Mouse (Mus musculus) hindbrain, postnatal 0 days (tissue): ENCODE measurements around the gene Tnni3k. TPM values are rescaled to one million over a fixed set of nuclear protein-coding genes. Genes with fewer than 3 reads are reported as not detected.

Experiments
- ATAC-seq: fragments of 200-750 bp; cut with Nextera tagmentation; 2 replicates; pipeline ENCODE4 v1.8.0; 2017; ENCODE audit warnings: mild to moderate bottlenecking, moderate TSS enrichment, moderate library complexity
- DNase-seq: peaks from one replicate; pipeline ENCODE4 v3.0.0-alpha.2; 2015; ENCODE audit warnings: low spot score
- H3K27ac ChIP-seq: fragments of 300-500 bp; sonication (generic); 2 replicates; pipeline ENCODE4 v1.5.1; 2014; ENCODE audit warnings: mild to moderate bottlenecking
- H3K27me3 ChIP-seq: fragments of 300-500 bp; sonication (generic); 2 replicates; pipeline ENCODE4 v1.6.1; 2014; ENCODE audit warnings: low read length, mixed read lengths; ENCODE audit not compliant: insufficient read depth
- H3K36me3 ChIP-seq: fragments of 300-500 bp; sonication (generic); 2 replicates; pipeline ENCODE4 v1.6.1; 2014; ENCODE audit warnings: low read length, mixed read lengths; ENCODE audit not compliant: insufficient read depth
- H3K4me1 ChIP-seq: fragments of 300-500 bp; sonication (generic); 2 replicates; pipeline ENCODE4 v1.6.1; 2014; ENCODE audit warnings: antibody characterized with exemption, low read length, mixed read lengths; ENCODE audit not compliant: insufficient read depth
- H3K4me2 ChIP-seq: fragments of 300-500 bp; sonication (generic); 2 replicates; pipeline ENCODE4 v1.6.1; 2014; ENCODE audit warnings: low read depth, mild to moderate bottlenecking, low read length, moderate library complexity, mixed read lengths
- H3K4me3 ChIP-seq: fragments of 300-500 bp; sonication (generic); 2 replicates; pipeline ENCODE4 v1.5.1; 2014; ENCODE audit warnings: low read length
- H3K9ac ChIP-seq: fragments of 300-500 bp; sonication (generic); replicated peaks from 2 replicates; pipeline ENCODE4 v1.6.1; 2014; ENCODE audit warnings: mild to moderate bottlenecking, low read length, moderate library complexity, mixed read lengths
- H3K9me3 ChIP-seq: fragments of 300-500 bp; sonication (generic); 2 replicates; pipeline ENCODE4 v1.6.1; 2016; ENCODE audit warnings: low read length, mixed read lengths
- CTCF ChIP-seq: IDR thresholded peaks from 2 replicates; pipeline ENCODE4 v1.5.1; 2016; ENCODE audit warnings: antibody characterized with exemption, control low read depth, low read depth
- WGBS: fragments of 180-500 bp; shearing (Covaris S2); extraction: QIAGEN DNeasy Blood & Tissue Kit; methylation state at CpG from one replicate; pipeline ENCODE4 v1.1.7; 2014; 5-methylcytosine and 5-hydroxymethylcytosine counted together
- polyA plus RNA-seq: library from polyadenylated mRNA; unstranded; fragments of >200 nt; fragmentation: Nextera tagmentation; extraction: Ambion mirVana; gene quantifications from 2 replicates; pipeline ENCODE4 v1.2.1, GENCODE M21; 2015
- total RNA-seq: library from RNA; depleted of rRNA; stranded (reverse); fragments of >200 nt; gene quantifications from 2 replicates; pipeline ENCODE4 v1.2.3, GENCODE M21; 2014

The Tnni3k gene
- total and polyA plus RNA-seq, 2 experiments from 2014 or later: 0.05 TPM; not detected in 1

- H3K27me3 ChIP-seq: no peaks in the 10 kb centered on the region
- H3K27ac ChIP-seq: no peak overlapping the region
- DNase-seq: no peak
- no peak overlapping the region for H3K4me3 ChIP-seq
- H3K36me3 ChIP-seq: no peaks in the 10 kb centered on the region
- TF ChIP-seq CTCF: no peak
- H3K9ac ChIP-seq: no peak overlapping the region
- H3K9me3 ChIP-seq: no peaks in the 10 kb centered on the region
- H3K4me2 ChIP-seq: no peak overlapping the region
- WGBS: 90% methylated on average over 9 of the region's 9 CpGs
- no peak for ATAC-seq
- no peaks in the 10 kb centered on the region for H3K4me1 ChIP-seq
Observed at GRCm38 (mm10) chr3:155030200-155030599, 25.0 kb downstream of the Tnni3k start.

GRCm38 (mm10) chr3:155002781-155003180, 52.4 kb downstream of the Tnni3k start:
- no peak overlapping the region for H3K9ac ChIP-seq
- no peak for TF ChIP-seq CTCF
- WGBS: 78% methylated on average over 4 of the region's 4 CpGs
- no peak overlapping the region for H3K4me3 ChIP-seq
- no peaks in the 10 kb centered on the region for H3K36me3 ChIP-seq
- H3K27ac ChIP-seq: no peak overlapping the region
- no peaks in the 10 kb centered on the region for H3K27me3 ChIP-seq
- H3K9me3 ChIP-seq: no peaks in the 10 kb centered on the region
- H3K4me2 ChIP-seq: no peak overlapping the region
- no peaks in the 10 kb centered on the region for H3K4me1 ChIP-seq
- DNase-seq (no peak), ATAC-seq (no peak)

- Histone ChIP-seq H3K4me1 (no peaks in the 10 kb centered on the region), H3K9ac (no peak overlapping the region), H3K27ac (no peak overlapping the region), H3K36me3 (no peaks in the 10 kb centered on the region), H3K4me3 (no peak overlapping the region), H3K27me3 (no peaks in the 10 kb centered on the region), H3K4me2 (no peak overlapping the region), H3K9me3 (no peaks in the 10 kb centered on the region)
- no peak for TF ChIP-seq CTCF
- DNase-seq (no peak), ATAC-seq (no peak)
Observed at GRCm38 (mm10) chr3:155001056-155001455, 54.2 kb downstream of the Tnni3k start.

- Histone ChIP-seq H3K27ac (no peak overlapping the region), H3K4me1 (no peaks in the 10 kb centered on the region), H3K9ac (no peak overlapping the region), H3K27me3 (no peaks in the 10 kb centered on the region), H3K36me3 (no peaks in the 10 kb centered on the region), H3K9me3 (no peaks in the 10 kb centered on the region), H3K4me2 (no peak overlapping the region), H3K4me3 (no peak overlapping the region)
- ATAC-seq (no peak), DNase-seq (no peak)
- no peak for TF ChIP-seq CTCF
Observed at GRCm38 (mm10) chr3:154992678-154993077, 62.5 kb downstream of the Tnni3k start.

GRCm38 (mm10) chr3:154979101-154979500, 76.1 kb downstream of the Tnni3k start:
- H3K4me3 ChIP-seq: no peak overlapping the region
- no peaks in the 10 kb centered on the region for H3K27me3 ChIP-seq
- DNase-seq (no peak), ATAC-seq (no peak)
- H3K9me3 ChIP-seq: no peaks in the 10 kb centered on the region
- WGBS: 81% methylated on average over 7 of the region's 7 CpGs
- no peak overlapping the region for H3K27ac ChIP-seq
- no peak overlapping the region for H3K4me2 ChIP-seq
- TF ChIP-seq CTCF: no peak
- no peaks in the 10 kb centered on the region for H3K4me1 ChIP-seq
- no peaks in the 10 kb centered on the region for H3K36me3 ChIP-seq
- no peak overlapping the region for H3K9ac ChIP-seq

GRCm38 (mm10) chr3:154971626-154972025, 83.6 kb downstream of the Tnni3k start:
- no peak overlapping the region for H3K4me2 ChIP-seq
- DNase-seq (no peak), ATAC-seq (no peak)
- no peak overlapping the region for H3K9ac ChIP-seq
- H3K27ac ChIP-seq: no peak overlapping the region
- H3K4me1 ChIP-seq: no peaks in the 10 kb centered on the region
- WGBS: 71% methylated on average over 1 of the region's 1 CpGs
- no peak for TF ChIP-seq CTCF
- H3K9me3 ChIP-seq: no peaks in the 10 kb centered on the region
- H3K4me3 ChIP-seq: no peak overlapping the region
- no peaks in the 10 kb centered on the region for H3K27me3 ChIP-seq
- H3K36me3 ChIP-seq: no peaks in the 10 kb centered on the region

GRCm38 (mm10) chr3:154970981-154971380, 84.2 kb downstream of the Tnni3k start:
- no peaks in the 10 kb centered on the region for H3K4me1 ChIP-seq
- 86% methylated on average over 2 of the region's 2 CpGs for WGBS
- no peak for DNase-seq

More at GRCm38 (mm10) chr3:154970981-154971380, 84.2 kb downstream of the Tnni3k start:
- no peaks in the 10 kb centered on the region for H3K36me3 ChIP-seq
- ATAC-seq: no peak
- H3K9me3 ChIP-seq: no peaks in the 10 kb centered on the region
- no peak for TF ChIP-seq CTCF
- H3K27me3 ChIP-seq: no peaks in the 10 kb centered on the region
- no peak overlapping the region for H3K4me2 ChIP-seq
- no peak overlapping the region for H3K4me3 ChIP-seq
- H3K9ac ChIP-seq: no peak overlapping the region
- H3K27ac ChIP-seq: no peak overlapping the region
